Mouse (Mus musculus) heart, postnatal 0 days (tissue): Measurements from ENCODE around the gene Rbm33. TPM values are rescaled to one million over a fixed set of nuclear protein-coding genes. Genes with fewer than 3 reads are reported as not detected.

Experiments used
- ATAC-seq: fragments of 200-750 bp; cut with Nextera tagmentation; 2 replicates; pipeline ENCODE4 v1.8.0; 2017; ENCODE audit warnings: low read depth, moderate number of reproducible peaks, moderate library complexity; ENCODE audit not compliant: insufficient read depth
- DNase-seq: peaks from one replicate; pipeline ENCODE4 v3.0.0-alpha.2; 2016; ENCODE audit warnings: low spot score
- H3K27ac ChIP-seq: fragments of 300-500 bp; sonication (generic); 2 replicates; pipeline ENCODE4 v1.5.1; 2014; ENCODE audit warnings: low read depth, mild to moderate bottlenecking
- H3K27me3 ChIP-seq: fragments of 300-500 bp; sonication (generic); 2 replicates; pipeline ENCODE4 v1.6.1; 2014; ENCODE audit warnings: low read length, mixed read lengths; ENCODE audit not compliant: control insufficient read depth, insufficient read depth
- H3K36me3 ChIP-seq: fragments of 300-500 bp; sonication (generic); replicated peaks from 2 replicates; pipeline ENCODE4 v1.6.1; 2014; ENCODE audit warnings: low read length, mixed read lengths; ENCODE audit not compliant: control insufficient read depth, insufficient read depth
- H3K4me1 ChIP-seq: fragments of 300-500 bp; sonication (generic); 2 replicates; pipeline ENCODE4 v1.6.1; 2014; ENCODE audit warnings: antibody characterized with exemption; ENCODE audit not compliant: control insufficient read depth, insufficient read depth
- H3K4me2 ChIP-seq: fragments of 300-500 bp; sonication (generic); 2 replicates; pipeline ENCODE4 v1.6.1; 2014; ENCODE audit warnings: low read depth, mild to moderate bottlenecking, low read length, moderate library complexity
- H3K4me3 ChIP-seq: fragments of 300-500 bp; sonication (generic); 2 replicates; pipeline ENCODE4 v1.5.1; 2014; ENCODE audit warnings: low read depth, low read length
- H3K9ac ChIP-seq: fragments of 300-500 bp; sonication (generic); replicated peaks from 2 replicates; pipeline ENCODE4 v1.6.1; 2014; ENCODE audit warnings: low read depth, low read length, mixed read lengths
- H3K9me3 ChIP-seq: fragments of 300-500 bp; sonication (generic); replicated peaks from 2 replicates; pipeline ENCODE4 v1.6.1; 2016; ENCODE audit warnings: low read length; ENCODE audit not compliant: control insufficient read depth
- CTCF ChIP-seq: IDR thresholded peaks from 2 replicates; pipeline ENCODE4 v1.5.1; 2016; ENCODE audit warnings: antibody characterized with exemption, control low read depth, low read depth
- EP300 ChIP-seq: IDR thresholded peaks from 2 replicates; pipeline ENCODE4 v1.6.1; 2016; ENCODE audit warnings: antibody characterized with exemption, low read depth
- WGBS: fragments of 180-500 bp; shearing (Covaris S2); extraction: QIAGEN DNeasy Blood & Tissue Kit; methylation state at CpG from one replicate; pipeline ENCODE4 v1.1.7; 2014; 5-methylcytosine and 5-hydroxymethylcytosine counted together
- polyA plus RNA-seq: library from polyadenylated mRNA; unstranded; fragments of >200 nt; fragmentation: Nextera tagmentation; extraction: Ambion mirVana; gene quantifications from 2 replicates; pipeline ENCODE4 v1.2.1, GENCODE M21; 2015
- total RNA-seq: library from RNA; depleted of rRNA; stranded (reverse); fragments of >200 nt; gene quantifications from 2 replicates; pipeline ENCODE4 v1.2.3, GENCODE M21; 2014; ENCODE audit warnings: low replicate concordance

Gene Rbm33
- total and polyA plus RNA-seq, 2 experiments from 2014 or later: 6.6 to 17.1 TPM

GRCm38 (mm10) chr5:28289111-28289510, 27.8 kb upstream of the Rbm33 start:
- H3K9ac ChIP-seq: no peak overlapping the region
- no peak overlapping the region for H3K27ac ChIP-seq
- no peak overlapping the region for H3K4me3 ChIP-seq
- H3K36me3 ChIP-seq: no peaks in the 10 kb centered on the region
- DNase-seq (no peak), ATAC-seq (no peak)
- H3K9me3 ChIP-seq: no peaks in the 10 kb centered on the region
- no peaks in the 10 kb centered on the region for H3K4me1 ChIP-seq
- no peak for TF ChIP-seq CTCF
- no peak overlapping the region for H3K4me2 ChIP-seq
- 0 out of 2 replicates have a peak, but pooled peaks cover 4% of the 10 kb centered on the region for H3K27me3 ChIP-seq
- 33% methylated on average over 3 of the region's 3 CpGs for WGBS

GRCm38 (mm10) chr5:28290630-28291029, 26.3 kb upstream of the Rbm33 start:
- Histone ChIP-seq H3K36me3 (no peaks in the 10 kb centered on the region), H3K27ac (no peak overlapping the region), H3K9me3 (no peaks in the 10 kb centered on the region), H3K4me1 (no peaks in the 10 kb centered on the region), H3K9ac (no peak overlapping the region), H3K27me3 (0 out of 2 replicates have a peak, but pooled peaks cover 4% of the 10 kb centered on the region), H3K4me3 (no peak overlapping the region), H3K4me2 (no peak overlapping the region)
- ATAC-seq: no peak
- DNase-seq: no peak
- TF ChIP-seq CTCF (no peak), EP300 (no peak)
- WGBS: 38% methylated on average over 1 of the region's 1 CpGs

- ATAC-seq (no peak), DNase-seq (no peak)
- Histone ChIP-seq H3K4me3 (no peak overlapping the region), H3K9me3 (no peaks in the 10 kb centered on the region), H3K4me2 (no peak overlapping the region), H3K27ac (no peak overlapping the region), H3K36me3 (no peaks in the 10 kb centered on the region), H3K9ac (no peak overlapping the region), H3K27me3 (0 out of 2 replicates have a peak, but pooled peaks cover 4% of the 10 kb centered on the region), H3K4me1 (no peaks in the 10 kb centered on the region)
- TF ChIP-seq EP300: no peak
- TF ChIP-seq CTCF: no peak
- WGBS: 71% methylated on average over 5 of the region's 5 CpGs
Observed at GRCm38 (mm10) chr5:28291118-28291850, 25.6 kb upstream of the Rbm33 start.

GRCm38 (mm10) chr5:28292281-28292680, 24.6 kb upstream of the Rbm33 start:
- no peaks in the 10 kb centered on the region for H3K9me3 ChIP-seq
- H3K27ac ChIP-seq: no peak overlapping the region
- H3K27me3 ChIP-seq: 0 out of 2 replicates have a peak, but pooled peaks cover 4% of the 10 kb centered on the region
- no peak overlapping the region for H3K9ac ChIP-seq
- H3K4me3 ChIP-seq: no peak overlapping the region
- no peaks in the 10 kb centered on the region for H3K36me3 ChIP-seq
- ATAC-seq (no peak), DNase-seq (no peak)
- TF ChIP-seq CTCF: no peak
- no peak for TF ChIP-seq EP300
- no peak overlapping the region for H3K4me2 ChIP-seq
- WGBS: 39% methylated on average over 3 of the region's 3 CpGs
- no peaks in the 10 kb centered on the region for H3K4me1 ChIP-seq

GRCm38 (mm10) chr5:28293990-28294389, 22.9 kb upstream of the Rbm33 start:
- H3K4me2 ChIP-seq: no peak overlapping the region
- TF ChIP-seq CTCF (peak; percentile 98), EP300 (no peak)
- WGBS: 4% methylated on average over 6 of the region's 6 CpGs
- H3K4me3 ChIP-seq: no peak overlapping the region
- DNase-seq (peak; percentile 57), ATAC-seq (no peak)
- no peak overlapping the region for H3K9ac ChIP-seq
- H3K27ac ChIP-seq: no peak overlapping the region
- H3K27me3 ChIP-seq: 0 out of 2 replicates have a peak, but pooled peaks cover 4% of the 10 kb centered on the region
- no peaks in the 10 kb centered on the region for H3K9me3 ChIP-seq
- H3K36me3 ChIP-seq: no peaks in the 10 kb centered on the region
- H3K4me1 ChIP-seq: no peaks in the 10 kb centered on the region

- Histone ChIP-seq H3K9me3 (no peaks in the 10 kb centered on the region), H3K36me3 (no peaks in the 10 kb centered on the region), H3K4me3 (no peak overlapping the region), H3K9ac (no peak overlapping the region), H3K4me1 (no peaks in the 10 kb centered on the region), H3K27me3 (no peaks in the 10 kb centered on the region), H3K27ac (no peak overlapping the region), H3K4me2 (no peak overlapping the region)
- TF ChIP-seq CTCF (no peak), EP300 (no peak)
- ATAC-seq: no peak
- no peak for DNase-seq
- WGBS: 65% methylated on average over 5 of the region's 5 CpGs
Observed at GRCm38 (mm10) chr5:28298161-28298560, 18.8 kb upstream of the Rbm33 start.
